Mouse (Mus musculus): ENCODE data around the gene Asb2. TPM values are rescaled to one million over a fixed set of nuclear protein-coding genes. Genes with fewer than 3 reads are reported as not detected.

Asb2 gene
- polyA plus RNA-seq, 1 experiment, result 3.6 TPM

DNA sequence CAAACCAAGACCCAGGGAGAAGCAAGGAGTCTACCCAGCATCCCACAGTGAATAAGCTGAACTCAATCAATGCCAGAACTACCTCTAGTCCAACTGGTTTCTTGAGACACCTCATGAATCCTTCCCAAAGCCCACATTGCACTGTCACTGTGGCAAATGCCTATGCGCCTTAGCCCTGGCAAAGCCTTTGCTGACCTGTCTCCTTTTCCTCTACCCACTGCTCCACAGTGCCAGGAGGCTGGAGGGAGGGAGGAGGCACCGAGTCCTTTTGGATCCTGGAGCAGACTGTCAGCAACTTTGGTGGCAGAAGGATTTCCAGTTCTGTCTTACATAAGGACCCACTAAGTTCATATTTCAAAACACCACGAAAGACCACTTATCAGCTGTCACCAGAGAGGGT is 72.4 kb downstream of the Asb2 start:
- H3K36me3 ChIP-seq (ENCODE audit: control insufficient read depth, insufficient read depth, low read length), result no peaks in the 10 kb centered on the region
- no peaks in the 10 kb centered on the region for H3K4me1 ChIP-seq (ENCODE audit: control insufficient read depth, insufficient read depth, low read length)
- no peak overlapping the region for H3K27ac ChIP-seq (ENCODE audit: control insufficient read depth, insufficient read depth, low read depth, low read length)
- H3K27me3 ChIP-seq (ENCODE audit: control insufficient read depth, insufficient read depth, low read length), result no peaks in the 10 kb centered on the region
- no peak for TF ChIP-seq POLR2A (IDR thresholded peaks at IDR 0.05; ENCODE audit: control insufficient read depth, low read depth, low read length)
- H3K4me3 ChIP-seq (ENCODE audit: control insufficient read depth, low read depth, low read length), result no peak overlapping the region

DNA sequence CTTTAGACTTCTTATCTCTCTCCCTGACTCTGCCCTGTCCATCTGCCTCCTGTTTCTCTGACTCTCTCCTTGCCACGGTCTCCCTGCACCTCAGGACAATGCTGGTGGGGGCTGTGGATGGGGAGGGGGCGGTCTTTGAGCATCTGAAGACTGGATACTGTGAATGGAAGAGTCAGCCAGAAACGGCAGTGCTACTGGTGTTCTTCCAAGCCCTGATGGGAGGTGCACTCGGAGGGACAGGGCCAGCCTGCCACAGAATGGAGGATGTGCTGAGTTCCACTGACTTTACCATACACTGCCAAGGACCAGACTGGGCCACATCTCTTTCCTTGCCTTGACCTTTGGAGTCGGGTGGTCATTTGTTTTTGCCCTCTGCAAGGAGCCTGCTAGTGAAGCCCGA is 72.9 kb downstream of the Asb2 start:
- H3K4me3 ChIP-seq (ENCODE audit: control insufficient read depth, low read depth, low read length), result no peak overlapping the region
- no peak overlapping the region for H3K27ac ChIP-seq (ENCODE audit: control insufficient read depth, insufficient read depth, low read depth, low read length)
- H3K4me1 ChIP-seq (ENCODE audit: control insufficient read depth, insufficient read depth, low read length), result no peaks in the 10 kb centered on the region
- TF ChIP-seq CTCF (IDR thresholded peaks at IDR 0.05; ENCODE audit: control insufficient read depth, insufficient read depth, insufficient replicate concordance, low read depth, low read length), result no peak
- H3K27me3 ChIP-seq (ENCODE audit: control insufficient read depth, insufficient read depth, low read length), result no peaks in the 10 kb centered on the region
- no peaks in the 10 kb centered on the region for H3K36me3 ChIP-seq (ENCODE audit: control insufficient read depth, insufficient read depth, low read length)

DNA sequence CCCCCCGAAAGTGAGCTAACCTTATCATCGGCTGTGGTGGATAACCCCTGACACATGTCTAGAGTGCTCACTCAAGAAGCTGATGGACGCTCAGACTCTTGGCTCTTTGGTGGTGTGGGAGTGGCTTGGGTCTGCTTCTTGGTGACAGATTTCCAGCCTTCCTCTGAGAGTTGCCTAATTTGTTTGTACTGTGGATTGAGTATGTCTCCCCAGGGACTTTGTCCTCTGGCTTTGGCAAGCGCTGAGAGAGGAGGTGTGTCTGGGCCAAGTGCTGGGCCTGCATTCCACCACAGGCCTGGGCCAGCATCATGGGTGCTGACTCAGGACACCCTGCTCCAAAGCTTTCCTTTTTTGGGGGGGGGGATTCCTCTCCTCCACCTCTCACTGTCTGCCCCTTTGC is 73.9 kb downstream of the Asb2 start:
- Histone ChIP-seq H3K4me3 (ENCODE audit: control insufficient read depth, low read depth, low read length) (no peak overlapping the region), H3K27ac (ENCODE audit: control insufficient read depth, insufficient read depth, low read depth, low read length) (no peak overlapping the region), H3K36me3 (ENCODE audit: control insufficient read depth, insufficient read depth, low read length) (no peaks in the 10 kb centered on the region), H3K27me3 (ENCODE audit: control insufficient read depth, insufficient read depth, low read length) (no peaks in the 10 kb centered on the region), H3K4me1 (ENCODE audit: control insufficient read depth, insufficient read depth, low read length) (no peaks in the 10 kb centered on the region)
- TF ChIP-seq CTCF (IDR thresholded peaks at IDR 0.05; ENCODE audit: control insufficient read depth, insufficient read depth, insufficient replicate concordance, low read depth, low read length) (no peak), POLR2A (IDR thresholded peaks at IDR 0.05; ENCODE audit: control insufficient read depth, low read depth, low read length) (no peak)

DNA sequence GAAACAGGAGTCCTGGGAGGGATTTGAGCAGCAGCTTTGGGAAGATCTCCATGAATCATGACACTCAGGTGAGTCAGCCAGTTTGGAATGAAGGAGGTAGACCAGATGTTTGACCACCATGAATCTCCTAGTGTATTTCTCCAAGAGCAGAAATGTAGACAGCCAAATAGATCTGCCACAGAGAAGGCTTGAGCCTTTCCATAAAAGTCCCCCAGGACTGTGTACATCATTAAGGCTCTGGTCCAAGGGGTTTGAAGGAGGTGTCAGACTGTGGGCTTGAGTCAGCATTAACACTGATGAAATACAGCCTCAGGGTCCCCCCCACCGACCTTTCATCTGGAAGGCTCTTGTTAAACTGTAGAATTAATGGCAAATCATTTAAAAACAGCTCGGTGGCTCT is 74.3 kb downstream of the Asb2 start:
- Histone ChIP-seq H3K4me1 (ENCODE audit: control insufficient read depth, insufficient read depth, low read length) (no peaks in the 10 kb centered on the region), H3K36me3 (ENCODE audit: control insufficient read depth, insufficient read depth, low read length) (no peaks in the 10 kb centered on the region), H3K27me3 (ENCODE audit: control insufficient read depth, insufficient read depth, low read length) (no peaks in the 10 kb centered on the region), H3K4me3 (ENCODE audit: control insufficient read depth, low read depth, low read length) (no peak overlapping the region), H3K27ac (ENCODE audit: control insufficient read depth, insufficient read depth, low read depth, low read length) (no peak overlapping the region)
- TF ChIP-seq POLR2A (IDR thresholded peaks at IDR 0.05; ENCODE audit: control insufficient read depth, low read depth, low read length), result no peak
- TF ChIP-seq CTCF (IDR thresholded peaks at IDR 0.05; ENCODE audit: control insufficient read depth, insufficient read depth, insufficient replicate concordance, low read depth, low read length), result no peak

DNA sequence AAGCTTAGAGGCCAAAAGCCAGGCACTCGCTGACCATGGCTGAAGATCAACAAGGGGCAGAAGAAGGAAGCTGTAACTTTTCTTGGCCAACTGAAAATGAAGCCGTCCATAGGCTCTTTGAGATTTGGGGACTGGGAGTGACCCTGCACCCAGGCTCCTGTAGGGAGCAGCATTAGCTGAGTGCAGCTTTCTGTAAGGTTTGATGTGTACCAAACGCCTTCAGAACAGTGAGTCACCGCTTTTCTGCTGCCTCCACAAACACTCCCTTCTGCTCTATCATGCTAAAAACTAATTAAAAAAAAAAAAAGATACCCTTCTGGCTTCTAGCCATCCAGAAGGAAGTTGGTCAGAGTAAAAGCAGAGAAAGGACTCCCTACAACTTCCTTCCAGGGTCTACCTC is 79.4 kb downstream of the Asb2 start:
- H3K27me3 ChIP-seq (ENCODE audit: control insufficient read depth, insufficient read depth, low read length), result no peaks in the 10 kb centered on the region
- no peak overlapping the region for H3K4me3 ChIP-seq (ENCODE audit: control insufficient read depth, low read depth, low read length)
- H3K4me1 ChIP-seq (ENCODE audit: control insufficient read depth, insufficient read depth, low read length), result no peaks in the 10 kb centered on the region
- no peak overlapping the region for H3K27ac ChIP-seq (ENCODE audit: control insufficient read depth, insufficient read depth, low read depth, low read length)
- no peak for TF ChIP-seq POLR2A (IDR thresholded peaks at IDR 0.05; ENCODE audit: control insufficient read depth, low read depth, low read length)
- TF ChIP-seq CTCF (IDR thresholded peaks at IDR 0.05; ENCODE audit: control insufficient read depth, insufficient read depth, insufficient replicate concordance, low read depth, low read length), result no peak
- H3K36me3 ChIP-seq (ENCODE audit: control insufficient read depth, insufficient read depth, low read length), result no peaks in the 10 kb centered on the region

DNA sequence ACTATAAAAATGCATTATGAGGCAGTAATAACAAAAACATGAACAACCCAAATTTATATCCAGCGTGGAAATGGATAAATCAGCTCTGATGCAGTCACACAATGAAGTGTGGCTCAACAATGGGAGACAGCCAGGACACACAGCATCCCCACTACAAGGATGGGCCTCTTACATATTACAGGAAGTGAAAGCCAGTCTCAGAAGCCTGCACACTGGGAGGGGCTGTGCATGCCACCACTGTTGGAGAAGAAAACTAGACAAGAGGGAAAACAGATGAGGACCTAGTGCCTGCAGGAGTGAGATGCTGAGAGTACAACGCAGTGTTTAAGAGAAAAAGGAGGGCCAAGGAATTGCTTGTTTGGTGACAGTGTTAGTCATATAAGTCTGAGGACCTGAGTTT is 82.1 kb downstream of the Asb2 start:
- TF ChIP-seq POLR2A (IDR thresholded peaks at IDR 0.05; ENCODE audit: control insufficient read depth, low read depth, low read length), result no peak
- no peak for TF ChIP-seq CTCF (IDR thresholded peaks at IDR 0.05; ENCODE audit: control insufficient read depth, insufficient read depth, insufficient replicate concordance, low read depth, low read length)
- Histone ChIP-seq H3K4me1 (ENCODE audit: control insufficient read depth, insufficient read depth, low read length) (no peaks in the 10 kb centered on the region), H3K27me3 (ENCODE audit: control insufficient read depth, insufficient read depth, low read length) (no peaks in the 10 kb centered on the region), H3K27ac (ENCODE audit: control insufficient read depth, insufficient read depth, low read depth, low read length) (no peak overlapping the region), H3K4me3 (ENCODE audit: control insufficient read depth, low read depth, low read length) (no peak overlapping the region), H3K36me3 (ENCODE audit: control insufficient read depth, insufficient read depth, low read length) (no peaks in the 10 kb centered on the region)

DNA sequence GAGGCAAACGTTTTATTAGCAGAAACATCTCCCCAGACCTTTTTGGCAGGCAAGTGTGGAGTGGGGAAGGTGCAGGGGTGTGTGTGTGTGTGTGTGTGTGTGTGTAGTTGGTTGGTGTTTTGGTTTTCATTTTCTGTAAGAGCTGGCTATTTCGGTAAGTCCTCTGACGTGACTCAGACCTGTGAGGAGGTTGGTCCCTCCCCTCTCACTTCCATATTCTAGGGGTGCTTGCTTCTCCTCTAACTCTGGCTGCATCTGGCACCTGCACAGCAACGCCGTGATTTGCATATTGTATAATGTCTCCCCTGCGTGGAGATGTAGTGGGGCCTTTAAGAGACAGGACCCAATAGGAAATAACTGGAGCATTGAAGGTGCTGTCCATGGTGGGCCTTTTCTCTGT is 82.8 kb downstream of the Asb2 start:
- Histone ChIP-seq H3K4me1 (ENCODE audit: control insufficient read depth, insufficient read depth, low read length) (no peaks in the 10 kb centered on the region), H3K27ac (ENCODE audit: control insufficient read depth, insufficient read depth, low read depth, low read length) (no peak overlapping the region), H3K36me3 (ENCODE audit: control insufficient read depth, insufficient read depth, low read length) (no peaks in the 10 kb centered on the region), H3K4me3 (ENCODE audit: control insufficient read depth, low read depth, low read length) (no peak overlapping the region), H3K27me3 (ENCODE audit: control insufficient read depth, insufficient read depth, low read length) (no peaks in the 10 kb centered on the region)
- TF ChIP-seq CTCF (IDR thresholded peaks at IDR 0.05; ENCODE audit: control insufficient read depth, insufficient read depth, insufficient replicate concordance, low read depth, low read length), result no peak
- no peak for TF ChIP-seq POLR2A (IDR thresholded peaks at IDR 0.05; ENCODE audit: control insufficient read depth, low read depth, low read length)

DNA sequence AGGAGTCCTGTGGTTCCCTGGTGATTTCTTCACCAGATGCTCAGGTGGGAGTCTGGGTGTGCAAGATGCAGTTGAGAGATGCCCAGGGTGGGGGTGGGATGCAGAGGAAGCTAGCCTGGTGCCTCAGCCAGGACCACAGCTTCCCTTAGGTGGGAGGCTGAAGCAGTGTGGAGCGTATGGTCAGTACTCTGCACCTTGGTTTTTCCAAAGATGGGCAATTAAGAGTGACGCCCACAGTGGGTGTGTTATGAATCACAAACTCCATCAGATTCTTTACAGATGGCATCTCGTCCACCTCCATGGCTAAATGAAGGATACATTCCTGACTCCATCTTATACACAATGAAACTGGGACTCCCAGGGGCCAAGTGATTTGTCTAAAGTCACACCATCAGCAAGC is 83.6 kb downstream of the Asb2 start:
- Histone ChIP-seq H3K27ac (ENCODE audit: control insufficient read depth, insufficient read depth, low read depth, low read length) (no peak overlapping the region), H3K36me3 (ENCODE audit: control insufficient read depth, insufficient read depth, low read length) (no peaks in the 10 kb centered on the region), H3K4me3 (ENCODE audit: control insufficient read depth, low read depth, low read length) (no peak overlapping the region), H3K27me3 (ENCODE audit: control insufficient read depth, insufficient read depth, low read length) (no peaks in the 10 kb centered on the region), H3K4me1 (ENCODE audit: control insufficient read depth, insufficient read depth, low read length) (no peaks in the 10 kb centered on the region)
- TF ChIP-seq CTCF (IDR thresholded peaks at IDR 0.05; ENCODE audit: control insufficient read depth, insufficient read depth, insufficient replicate concordance, low read depth, low read length) (no peak), POLR2A (IDR thresholded peaks at IDR 0.05; ENCODE audit: control insufficient read depth, low read depth, low read length) (no peak)

Other genes with a start within 250 kb of the Asb2 start
- 0.81 and 1.4 TPM in 2 replicates for gene Prima1, start 113.9 kb downstream of the Asb2 start, polyA plus RNA-seq (2012; rRNA removed)
- 98.9 and 105 TPM in 2 replicates for gene Fam181a, start 45.0 kb downstream of the Asb2 start, polyA plus RNA-seq (2012; rRNA removed)
- gene Otub2, start 32.7 kb upstream of the Asb2 start, polyA plus RNA-seq (2012; rRNA removed), result 261 and 268 TPM in 2 replicates
- 0.28 and 0.52 TPM in 2 replicates for gene 9330161L09Rik, start 51.8 kb upstream of the Asb2 start, polyA plus RNA-seq (2012; rRNA removed)
- 47.3 and 49.4 TPM in 2 replicates for gene Ddx24, start 69.8 kb upstream of the Asb2 start, polyA plus RNA-seq (2012; rRNA removed)
- gene Ifi27, start 78.2 kb upstream of the Asb2 start, polyA plus RNA-seq (2012; rRNA removed), result 52.1 and 53.0 TPM in 2 replicates
- gene Ifi27l2a, start 87.7 kb upstream of the Asb2 start, polyA plus RNA-seq (2012; rRNA removed), result 4.7 and 12.9 TPM in 2 replicates
- not detected in 2 replicates for gene Ifi27l2b, start 101.2 kb upstream of the Asb2 start, polyA plus RNA-seq (2012; rRNA removed)
- gene Ppp4r4, start 176.3 kb upstream of the Asb2 start, polyA plus RNA-seq (2012; rRNA removed), result 15.6 and 17.6 TPM in 2 replicates